Mouse (Mus musculus) limb, embryonic 14.5 days (tissue): Measurements from ENCODE around the gene Tmem127. TPM values are rescaled to one million over a fixed set of nuclear protein-coding genes. Genes with fewer than 3 reads are reported as not detected.
"Not testable (repeated sequence)": the region's sequence is repeated elsewhere in the genome, so short reads cannot be mapped to it uniquely, and the experiment has no call there.

ENCODE experiments used
- ATAC-seq: fragments of 200-750 bp; cut with Nextera tagmentation; 2 replicates; pipeline ENCODE4 v1.8.0; 2017; ENCODE audit warnings: low read depth, moderate number of reproducible peaks, moderate TSS enrichment; ENCODE audit not compliant: low FRiP score
- DNase-seq: peaks from one replicate; pipeline ENCODE4 v3.0.0-alpha.2; 2015; ENCODE audit warnings: low spot score
- H3K27ac ChIP-seq: fragments of 300-500 bp; sonication (generic); replicated peaks from 2 replicates; pipeline ENCODE4 v1.5.1; 2014; ENCODE audit warnings: low read depth, mild to moderate bottlenecking, low read length, moderate library complexity, mixed read lengths
- H3K27me3 ChIP-seq: fragments of 300-500 bp; sonication (generic); 2 replicates; pipeline ENCODE4 v1.6.1; 2014; ENCODE audit warnings: low read length, mixed read lengths; ENCODE audit not compliant: control insufficient read depth, insufficient read depth
- H3K36me3 ChIP-seq: fragments of 300-500 bp; sonication (generic); 2 replicates; pipeline ENCODE4 v1.6.1; 2014; ENCODE audit warnings: mild to moderate bottlenecking, low read length, moderate library complexity, mixed read lengths; ENCODE audit not compliant: control insufficient read depth, insufficient read depth
- H3K4me1 ChIP-seq: fragments of 300-500 bp; sonication (generic); 2 replicates; pipeline ENCODE4 v1.6.1; 2014; ENCODE audit warnings: antibody characterized with exemption, low read length, mixed read lengths; ENCODE audit not compliant: control insufficient read depth, insufficient read depth
- H3K4me2 ChIP-seq: fragments of 300-500 bp; sonication (generic); replicated peaks from 2 replicates; pipeline ENCODE4 v1.6.1; 2014; ENCODE audit warnings: low read depth, mild to moderate bottlenecking, low read length, moderate library complexity; ENCODE audit not compliant: severe bottlenecking
- H3K4me3 ChIP-seq: fragments of 300-500 bp; sonication (generic); replicated peaks from 2 replicates; pipeline ENCODE4 v1.5.1; 2014; ENCODE audit warnings: low read length
- H3K9ac ChIP-seq: fragments of 300-500 bp; sonication (generic); 2 replicates; pipeline ENCODE4 v1.6.1; 2014; ENCODE audit warnings: mild to moderate bottlenecking, low read depth, low read length, moderate library complexity; ENCODE audit not compliant: severe bottlenecking
- H3K9me3 ChIP-seq: fragments of 300-500 bp; sonication (generic); 2 replicates; pipeline ENCODE4 v1.6.1; 2016; ENCODE audit warnings: low read length; ENCODE audit not compliant: control insufficient read depth
- POLR2A ChIP-seq: fragments of 200-500 bp; IDR thresholded peaks from 2 replicates; pipeline ENCODE4 v1.8.0; 2012; ENCODE audit warnings: inconsistent platforms, mild to moderate bottlenecking, moderate library complexity, borderline replicate concordance; ENCODE audit not compliant: insufficient read depth, insufficient read length; ENCODE audit errors: extremely low read depth
- WGBS: fragments of 180-500 bp; shearing (Covaris S2); extraction: QIAGEN DNeasy Blood & Tissue Kit; methylation state at CpG from one replicate; pipeline ENCODE4 v1.1.7; 2014; 5-methylcytosine and 5-hydroxymethylcytosine counted together
- polyA plus RNA-seq, 2 experiments: library from polyadenylated mRNA; depleted of rRNA in 1 of 2; stranded (reverse) in 1 of 2; unstranded in 1 of 2; fragments of >200 nt; fragmentation: Nextera tagmentation in 1 of 2; extraction: Ambion mirVana in 1 of 2; gene quantifications; 2 replicates each; pipeline versions ENCODE4 v1.2.1 to v1.2.3; 2012 to 2014

Gene Tmem127
- polyA plus RNA-seq, 2 experiments, result 22.7 to 36.2 TPM

DNA sequence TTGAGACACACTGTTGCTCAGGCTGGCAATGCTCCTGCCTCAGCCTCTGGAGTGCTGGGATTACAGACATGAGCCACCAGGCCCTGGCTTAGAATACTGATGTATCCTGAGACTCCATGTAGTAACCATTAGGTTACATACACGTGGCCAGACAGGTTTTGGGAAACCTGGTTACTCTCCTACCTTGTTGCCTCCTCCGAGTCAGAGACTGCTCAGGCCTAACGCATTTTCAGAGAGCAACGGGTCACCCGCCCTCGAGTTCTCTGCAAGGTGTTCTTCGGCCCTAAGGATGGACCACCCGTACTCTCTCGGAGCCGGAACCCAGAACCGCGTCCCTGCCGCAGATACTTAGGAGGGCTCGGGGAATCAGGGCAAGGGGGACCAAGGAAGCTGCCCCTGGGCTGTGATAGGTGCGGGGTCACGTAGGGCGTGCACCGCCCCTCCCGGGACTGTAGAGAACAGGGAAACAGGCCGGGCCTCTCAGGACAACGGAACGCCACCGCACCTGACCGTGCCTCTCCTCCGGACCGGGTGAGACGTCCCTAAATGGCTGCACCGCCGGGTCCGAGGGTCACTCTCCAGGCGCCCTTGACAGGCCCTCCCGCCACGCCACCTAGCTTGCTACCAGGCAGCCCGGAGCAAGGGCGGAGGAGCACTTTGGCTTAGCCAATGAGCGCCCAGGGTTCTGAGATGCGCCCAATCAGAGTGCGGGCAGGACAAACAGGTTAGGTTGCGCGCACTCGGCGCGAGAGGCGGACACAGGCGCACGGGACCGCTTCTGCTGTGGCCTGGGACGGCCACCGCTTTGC, 22.0 kb downstream of the Tmem127 start, which contains the start of gene Stard7:
Gene Stard7 (plus strand): TSS at position 728 of the 809 bp plus-strand sequence.
- H3K27ac ChIP-seq, result peak within 1 kb of the TSS; percentile 91
- peak; percentile 78; the same call in 1 of the 2 replicates for TF ChIP-seq POLR2A
- H3K4me1 ChIP-seq, result peaks cover 4% of the 10 kb centered on the region; the same call in 1 of the 2 replicates
- ATAC-seq (peak; percentile 99), DNase-seq (peak; percentile 97)
- H3K4me2 ChIP-seq, result peak within 1 kb of the TSS; percentile 72
- no peaks in the 10 kb centered on the region; the same call in 1 of the 2 replicates for H3K36me3 ChIP-seq
- H3K4me3 ChIP-seq, result peak within 1 kb of the TSS; percentile 99
- H3K27me3 ChIP-seq, result no peaks in the 10 kb centered on the region
- under 1% methylated on average over 41 of the region's 49 CpGs for WGBS
- H3K9ac ChIP-seq, result peak within 1 kb of the TSS; percentile 84
- H3K9me3 ChIP-seq, result no peaks in the 10 kb centered on the region

GRCm38 (mm10) chr2:127270300-127271041, 22.8 kb downstream of the Tmem127 start:
- Histone ChIP-seq H3K4me3 (peak overlapping the region; percentile 99), H3K9me3 (no peaks in the 10 kb centered on the region), H3K27me3 (no peaks in the 10 kb centered on the region), H3K36me3 (no peaks in the 10 kb centered on the region; the same call in 1 of the 2 replicates), H3K27ac (peak overlapping the region; percentile 91), H3K4me2 (peak overlapping the region; percentile 72), H3K4me1 (peaks cover 4% of the 10 kb centered on the region; the same call in 1 of the 2 replicates), H3K9ac (peak overlapping the region; percentile 84)
- WGBS, result under 1% methylated on average over 47 of the region's 75 CpGs
- TF ChIP-seq POLR2A, result peak; percentile 61; the same call in 1 of the 2 replicates
- DNase-seq, result peak; percentile 87
- peak; percentile 93 for ATAC-seq

- 13% methylated on average over 8 of the region's 8 CpGs for WGBS
- Histone ChIP-seq H3K4me1 (peaks cover 4% of the 10 kb centered on the region; the same call in 1 of the 2 replicates), H3K27ac (peak overlapping the region; percentile 91), H3K4me2 (peak overlapping the region; percentile 72), H3K27me3 (no peaks in the 10 kb centered on the region), H3K4me3 (peak overlapping the region; percentile 99), H3K36me3 (no peaks in the 10 kb centered on the region; the same call in 1 of the 2 replicates), H3K9ac (peak overlapping the region; percentile 84), H3K9me3 (no peaks in the 10 kb centered on the region)
- ATAC-seq (no peak), DNase-seq (no peak)
- no peak for TF ChIP-seq POLR2A
These were observed 23.4 kb downstream of the Tmem127 start for GRCm38 (mm10) chr2:127271042-127271515.

GRCm38 (mm10) chr2:127272049-127272448, 24.3 kb downstream of the Tmem127 start:
- not testable (repeated sequence) for DNase-seq, H3K9me3 ChIP-seq, H3K36me3 ChIP-seq, H3K27ac ChIP-seq, H3K4me2 ChIP-seq, H3K27me3 ChIP-seq, H3K4me1 ChIP-seq, ATAC-seq, H3K9ac ChIP-seq, H3K4me3 ChIP-seq
- 97% methylated on average over 4 of the region's 4 CpGs for WGBS

DNA sequence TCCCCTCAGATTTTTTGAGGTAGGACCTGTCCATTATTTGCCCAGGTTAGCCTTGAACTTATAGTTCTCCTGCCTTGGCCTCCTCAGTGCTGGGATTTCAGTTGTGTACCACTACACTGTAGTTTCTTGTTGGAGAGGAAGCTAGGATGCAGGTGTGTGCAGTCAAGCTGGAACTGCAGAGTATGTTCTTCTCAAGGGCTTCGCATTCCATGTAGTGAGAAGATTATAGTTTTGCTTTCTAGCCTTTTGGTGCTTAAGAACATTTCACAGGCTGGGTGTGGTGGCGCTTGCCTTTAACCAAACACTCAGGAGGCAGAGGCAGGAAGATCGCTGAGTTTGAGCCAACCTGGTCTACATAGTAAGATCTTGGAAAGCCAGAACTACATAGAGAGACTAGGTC, 25.1 kb downstream of the Tmem127 start:
- Histone ChIP-seq H3K27me3 (no peaks in the 10 kb centered on the region), H3K4me1 (peaks cover 4% of the 10 kb centered on the region; the same call in 1 of the 2 replicates), H3K9ac (no peak overlapping the region), H3K4me2 (no peak overlapping the region), H3K27ac (no peak overlapping the region), H3K4me3 (no peak overlapping the region), H3K36me3 (no peaks in the 10 kb centered on the region; the same call in 1 of the 2 replicates), H3K9me3 (no peaks in the 10 kb centered on the region)
- DNase-seq (no peak), ATAC-seq (no peak)
- 96% methylated on average over 3 of the region's 3 CpGs for WGBS
- TF ChIP-seq POLR2A, result no peak
